Mouse (Mus musculus): ENCODE measurements around the gene Pnpla3. TPM values are rescaled to one million over a fixed set of nuclear protein-coding genes. Genes with fewer than 3 reads are reported as not detected.

Gene Pnpla3
- polyA plus RNA-seq (2016; fragmentation: Nextera tagmentation; extraction: Ambion mirVana) = 0.51 and 0.68 TPM in 2 replicates

DNA sequence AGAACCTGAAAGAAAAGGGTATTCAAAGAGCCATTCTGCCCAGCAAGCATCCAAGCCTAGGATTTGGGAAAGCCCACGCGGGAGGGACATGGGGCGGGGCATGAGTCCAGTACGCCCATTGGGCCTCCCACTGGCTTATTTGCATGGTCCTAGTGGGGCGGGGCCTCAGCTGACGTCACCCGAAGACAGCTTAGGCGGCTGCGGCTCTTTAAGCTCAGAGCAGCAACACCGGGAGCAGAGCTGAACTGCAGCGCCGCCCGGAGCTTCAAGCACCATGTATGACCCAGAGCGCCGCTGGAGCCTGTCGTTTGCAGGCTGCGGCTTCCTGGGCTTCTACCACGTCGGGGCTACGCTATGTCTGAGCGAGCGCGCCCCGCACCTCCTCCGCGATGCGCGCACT, at the start of gene Pnpla3:
Pnpla3 (plus strand) TSS at position 238 of the 400 bp plus-strand sequence.
- Histone ChIP-seq H3K4me1 (peaks cover 19% of the 10 kb centered on the region), H3K9me3 (no peaks in the 10 kb centered on the region), H3K27me3 (ENCODE audit: insufficient read depth, poor library complexity, severe bottlenecking) (peaks cover 18% of the 10 kb centered on the region; the same call in 1 of the 2 replicates), H3K36me3 (no peaks in the 10 kb centered on the region), H3K4me3 (peak within 1 kb of the TSS; percentile 65), H3K27ac (peak within 1 kb of the TSS; percentile 48; the same call in 1 of the 2 replicates)
- under 1% methylated on average over 28 of the region's 28 CpGs for WGBS
- DNase-seq (ENCODE audit: low spot score) = peak; percentile 98

DNA sequence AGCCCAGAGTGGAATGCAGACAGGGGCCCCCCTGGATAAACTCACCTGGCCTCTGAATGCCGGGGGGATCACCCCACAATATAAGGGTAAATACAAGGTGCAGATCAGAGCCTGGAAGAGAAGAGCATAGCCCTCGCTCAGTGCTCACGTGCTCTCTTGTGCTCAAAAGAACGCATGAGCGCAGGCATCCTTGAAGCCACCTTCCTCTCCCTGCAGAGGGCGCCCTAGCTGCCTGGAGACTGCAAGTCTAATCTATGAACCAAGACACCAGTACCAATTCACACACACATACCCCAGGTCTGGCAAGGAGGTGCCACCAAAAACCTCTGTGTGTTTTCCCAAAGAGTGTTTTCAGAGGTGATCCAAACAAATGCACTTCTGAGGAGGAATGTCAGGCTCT, 47.0 kb upstream of the Pnpla3 start:
- 27% methylated on average over 6 of the region's 6 CpGs for WGBS
- peaks cover 19% of the 10 kb centered on the region; the same call in 1 of the 2 replicates for H3K27me3 ChIP-seq (ENCODE audit: insufficient read depth, poor library complexity, severe bottlenecking)
- no peak for DNase-seq (ENCODE audit: low spot score)
- H3K27ac ChIP-seq = no peak overlapping the region
- H3K4me1 ChIP-seq = no peaks in the 10 kb centered on the region
- no peaks in the 10 kb centered on the region for H3K9me3 ChIP-seq
- H3K4me3 ChIP-seq = no peak overlapping the region
- H3K36me3 ChIP-seq = no peaks in the 10 kb centered on the region

DNA sequence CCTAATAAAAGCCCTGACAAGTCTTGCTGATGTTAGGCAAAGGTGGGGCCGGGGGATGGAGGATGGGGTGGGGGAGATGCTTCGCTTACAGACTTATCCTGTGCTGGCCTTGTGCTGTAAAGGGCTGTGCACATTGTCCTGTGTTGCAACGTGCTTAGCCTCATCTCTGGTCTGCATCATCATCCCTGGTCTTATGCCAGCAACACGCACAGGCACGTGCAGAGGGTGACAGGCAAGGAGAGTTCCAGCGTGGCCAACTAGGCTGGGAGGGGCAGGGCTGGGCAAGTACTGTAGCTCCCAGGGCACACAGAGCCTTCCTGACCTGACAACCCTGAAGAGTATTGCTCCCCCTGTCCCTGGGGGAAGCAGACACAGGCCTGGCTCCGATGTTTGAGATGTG, 46.6 kb upstream of the Pnpla3 start:
- WGBS = 73% methylated on average over 7 of the region's 7 CpGs
- no peaks in the 10 kb centered on the region for H3K4me1 ChIP-seq
- H3K4me3 ChIP-seq = no peak overlapping the region
- no peak for DNase-seq (ENCODE audit: low spot score)
- H3K27me3 ChIP-seq (ENCODE audit: insufficient read depth, poor library complexity, severe bottlenecking) = peaks cover 19% of the 10 kb centered on the region; the same call in 1 of the 2 replicates
- no peaks in the 10 kb centered on the region for H3K9me3 ChIP-seq
- H3K36me3 ChIP-seq = no peaks in the 10 kb centered on the region
- H3K27ac ChIP-seq = no peak overlapping the region

DNA sequence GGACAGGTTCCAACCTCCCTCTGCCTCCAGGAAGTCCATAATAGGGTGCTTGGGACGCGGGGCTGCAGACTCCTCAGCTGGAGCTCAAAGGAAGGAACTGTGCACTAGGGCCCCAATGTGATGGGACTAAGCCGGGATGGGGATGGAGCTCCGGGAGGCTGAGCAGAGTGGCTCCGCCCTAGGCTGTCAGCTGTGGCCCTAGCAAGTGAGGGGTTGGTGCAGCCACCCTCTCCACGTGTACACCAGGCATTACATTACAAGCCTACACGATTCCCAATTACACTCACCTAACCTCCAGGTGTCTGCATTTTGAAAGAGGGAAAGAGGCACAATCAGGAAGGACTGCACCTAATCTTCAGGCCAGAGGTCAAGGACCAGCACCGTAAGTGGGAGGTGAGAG, 44.6 kb upstream of the Pnpla3 start, which contains the start of gene Pnpla5:
Pnpla5 (minus strand) TSS at position 101 of the 400 bp plus-strand sequence.
- no peaks in the 10 kb centered on the region for H3K4me1 ChIP-seq
- no peak within 1 kb of the TSS for H3K4me3 ChIP-seq
- peaks cover 26% of the 10 kb centered on the region; the same call in 1 of the 2 replicates for H3K27me3 ChIP-seq (ENCODE audit: insufficient read depth, poor library complexity, severe bottlenecking)
- WGBS = 62% methylated on average over 8 of the region's 8 CpGs
- H3K9me3 ChIP-seq = no peaks in the 10 kb centered on the region
- H3K27ac ChIP-seq = no peak within 1 kb of the TSS
- H3K36me3 ChIP-seq = no peaks in the 10 kb centered on the region
- DNase-seq (ENCODE audit: low spot score) = no peak

DNA sequence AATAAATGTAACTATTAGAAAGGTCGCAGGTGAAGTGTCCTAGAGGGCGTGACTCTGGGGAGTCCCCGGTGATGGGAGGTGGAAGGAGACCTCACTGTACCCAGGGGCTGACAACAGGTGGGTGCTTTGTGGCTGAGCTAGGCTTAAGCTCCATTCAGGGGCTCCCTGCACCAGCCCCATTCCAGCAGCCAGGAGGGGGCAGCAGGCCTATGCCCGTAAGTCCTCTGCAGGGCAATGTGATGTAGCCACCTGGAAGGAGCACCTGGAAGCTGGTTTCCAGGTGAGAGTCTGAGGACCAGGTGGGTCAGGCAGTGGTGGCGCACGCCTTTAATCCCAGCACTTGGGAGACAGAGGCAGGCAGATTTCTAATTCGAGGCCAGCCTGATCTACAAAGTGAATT, 43.6 kb upstream of the Pnpla3 start:
- Histone ChIP-seq H3K27me3 (ENCODE audit: insufficient read depth, poor library complexity, severe bottlenecking) (peaks cover 29% of the 10 kb centered on the region; the same call in 1 of the 2 replicates), H3K27ac (no peak overlapping the region), H3K4me1 (no peaks in the 10 kb centered on the region), H3K36me3 (no peaks in the 10 kb centered on the region), H3K4me3 (no peak overlapping the region), H3K9me3 (no peaks in the 10 kb centered on the region)
- WGBS = 55% methylated on average over 7 of the region's 7 CpGs
- no peak for DNase-seq (ENCODE audit: low spot score)

DNA sequence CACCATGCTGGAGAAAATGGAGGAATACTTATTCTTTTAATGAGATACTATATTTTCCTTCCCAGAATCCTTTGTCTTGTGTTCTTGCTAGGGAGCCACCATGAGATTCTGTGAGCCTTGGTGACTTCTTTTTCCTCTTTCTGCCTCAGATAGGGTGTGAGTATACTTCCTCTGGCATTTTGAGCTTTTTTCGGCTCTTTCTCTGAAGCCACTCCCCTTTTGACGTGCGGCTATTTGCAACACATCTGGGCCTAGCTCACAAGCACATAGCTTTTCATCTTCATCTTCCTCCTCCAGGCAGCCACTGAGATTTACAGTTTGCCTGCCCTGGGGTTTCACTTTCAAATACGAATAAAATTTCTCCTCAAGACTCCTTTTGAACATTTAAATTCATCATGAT, 41.2 kb upstream of the Pnpla3 start:
- Histone ChIP-seq H3K27me3 (ENCODE audit: insufficient read depth, poor library complexity, severe bottlenecking) (peaks cover 20% of the 10 kb centered on the region; the same call in 1 of the 2 replicates), H3K27ac (no peak overlapping the region), H3K4me1 (0 out of 2 replicates have a peak, but pooled peaks cover 4% of the 10 kb centered on the region), H3K4me3 (no peak overlapping the region), H3K36me3 (no peaks in the 10 kb centered on the region), H3K9me3 (no peaks in the 10 kb centered on the region)
- no peak for DNase-seq (ENCODE audit: low spot score)
- 62% methylated on average over 4 of the region's 4 CpGs for WGBS

DNA sequence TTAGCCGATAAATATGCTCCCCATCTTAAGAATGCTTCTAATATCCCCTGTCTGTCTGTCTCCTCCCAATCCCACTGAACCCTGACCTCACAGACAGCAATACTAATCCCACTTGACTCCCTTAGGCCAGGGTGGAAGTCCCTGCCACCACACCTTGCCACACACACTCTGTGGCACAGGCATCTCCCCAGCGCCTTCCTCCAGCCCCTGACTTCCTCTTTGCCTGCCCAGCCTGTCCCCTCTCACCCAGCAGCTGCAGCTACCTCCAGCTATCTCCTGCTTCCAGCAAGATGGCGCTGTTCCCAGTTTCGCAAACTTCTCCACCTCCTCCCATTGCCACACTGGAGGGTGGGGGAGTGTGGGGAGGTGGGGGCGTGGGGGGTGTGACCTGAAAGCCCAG, 40.8 kb upstream of the Pnpla3 start:
- H3K4me1 ChIP-seq = 0 out of 2 replicates have a peak, but pooled peaks cover 7% of the 10 kb centered on the region
- no peak overlapping the region for H3K27ac ChIP-seq
- H3K27me3 ChIP-seq (ENCODE audit: insufficient read depth, poor library complexity, severe bottlenecking) = peaks cover 20% of the 10 kb centered on the region; the same call in 1 of the 2 replicates
- H3K4me3 ChIP-seq = no peak overlapping the region
- DNase-seq (ENCODE audit: low spot score) = no peak
- no peaks in the 10 kb centered on the region for H3K9me3 ChIP-seq
- H3K36me3 ChIP-seq = no peaks in the 10 kb centered on the region
- 31% methylated on average over 5 of the region's 5 CpGs for WGBS

DNA sequence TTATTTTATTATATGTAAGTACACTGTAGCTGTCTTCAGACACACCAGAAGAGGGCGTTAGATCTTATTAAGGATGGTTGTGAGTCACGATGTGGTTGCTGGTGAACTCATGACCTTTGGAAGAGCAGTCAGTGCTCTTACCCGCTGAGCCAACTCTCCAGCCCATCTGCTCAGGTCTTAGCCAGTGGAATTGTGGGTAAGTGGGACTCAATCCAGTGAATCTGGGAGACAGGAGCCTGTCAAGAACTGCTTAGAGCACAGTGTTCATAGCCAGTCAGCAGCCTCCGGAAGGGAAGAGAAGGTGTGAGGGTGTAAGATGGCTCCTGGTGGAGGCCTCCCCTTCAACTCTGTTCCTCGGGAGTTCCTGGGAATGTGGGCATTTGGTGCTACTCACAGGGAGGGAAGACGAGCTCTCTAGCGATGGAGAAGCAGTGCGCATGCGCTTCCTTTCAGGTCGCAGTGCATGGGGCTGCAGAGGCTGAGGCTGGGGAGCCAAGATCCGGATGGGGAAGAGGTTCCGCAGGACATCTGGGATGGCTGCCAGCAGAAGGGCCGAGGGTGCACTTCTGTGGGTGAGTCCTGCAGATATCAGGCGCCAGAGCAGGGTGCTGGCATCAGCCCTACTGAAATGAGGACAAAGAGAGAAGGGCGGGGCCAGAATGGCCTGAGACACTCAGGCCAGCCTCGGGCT, 36.4 kb upstream of the Pnpla3 start:
- no peak for DNase-seq (ENCODE audit: low spot score)
- Histone ChIP-seq H3K4me1 (0 out of 2 replicates have a peak, but pooled peaks cover 15% of the 10 kb centered on the region), H3K27me3 (ENCODE audit: insufficient read depth, poor library complexity, severe bottlenecking) (peaks cover 15% of the 10 kb centered on the region; the same call in 1 of the 2 replicates), H3K36me3 (no peaks in the 10 kb centered on the region), H3K27ac (no peak overlapping the region), H3K4me3 (no peak overlapping the region), H3K9me3 (no peaks in the 10 kb centered on the region)
- 48% methylated on average over 16 of the region's 16 CpGs for WGBS

DNA sequence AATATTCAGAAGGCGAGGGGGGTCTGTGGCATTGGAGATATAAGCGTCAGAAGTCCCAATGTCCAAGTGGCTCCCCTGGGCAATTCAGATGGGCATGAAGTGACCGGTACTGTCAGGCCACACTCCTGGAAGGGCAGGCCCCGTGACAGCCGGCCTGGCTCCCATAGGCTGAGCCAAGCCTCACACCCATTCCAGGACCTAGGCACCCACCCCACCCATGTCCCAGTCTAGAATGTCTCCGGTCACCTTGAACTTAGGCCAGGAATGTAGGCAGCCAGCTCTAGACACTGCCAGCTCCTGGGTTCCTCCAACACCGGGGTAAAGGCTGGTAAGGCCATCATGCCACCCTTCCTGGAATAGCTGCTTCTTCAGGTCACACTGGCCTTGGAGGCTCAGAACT, 35.7 kb upstream of the Pnpla3 start:
- Histone ChIP-seq H3K27me3 (ENCODE audit: insufficient read depth, poor library complexity, severe bottlenecking) (peaks cover 13% of the 10 kb centered on the region; the same call in 1 of the 2 replicates), H3K27ac (no peak overlapping the region), H3K4me3 (no peak overlapping the region), H3K36me3 (no peaks in the 10 kb centered on the region), H3K9me3 (no peaks in the 10 kb centered on the region), H3K4me1 (peaks cover 20% of the 10 kb centered on the region)
- 89% methylated on average over 7 of the region's 7 CpGs for WGBS
- no peak for DNase-seq (ENCODE audit: low spot score)

DNA sequence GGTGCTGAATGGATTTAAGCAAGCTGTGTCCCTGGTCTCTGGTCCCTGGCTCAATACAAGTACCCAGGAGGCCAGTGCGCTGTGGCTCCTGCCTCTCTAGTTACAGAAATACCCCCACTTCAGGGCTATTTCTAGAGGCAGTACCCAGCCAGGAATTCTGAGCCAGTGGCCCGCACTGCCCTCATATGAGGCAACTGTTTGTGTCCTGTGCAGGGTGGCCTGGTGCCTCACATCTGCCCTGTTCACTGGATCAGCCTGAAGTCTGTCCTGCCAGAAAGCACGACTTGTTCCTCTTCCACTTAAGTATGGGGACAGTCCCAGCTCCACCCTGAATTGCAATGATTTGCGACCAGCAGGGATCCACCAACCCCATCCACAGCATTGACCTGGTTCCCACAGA, 34.2 kb upstream of the Pnpla3 start:
- 47% methylated on average over 4 of the region's 4 CpGs for WGBS
- Histone ChIP-seq H3K27ac (no peak overlapping the region), H3K4me3 (no peak overlapping the region)

DNA sequence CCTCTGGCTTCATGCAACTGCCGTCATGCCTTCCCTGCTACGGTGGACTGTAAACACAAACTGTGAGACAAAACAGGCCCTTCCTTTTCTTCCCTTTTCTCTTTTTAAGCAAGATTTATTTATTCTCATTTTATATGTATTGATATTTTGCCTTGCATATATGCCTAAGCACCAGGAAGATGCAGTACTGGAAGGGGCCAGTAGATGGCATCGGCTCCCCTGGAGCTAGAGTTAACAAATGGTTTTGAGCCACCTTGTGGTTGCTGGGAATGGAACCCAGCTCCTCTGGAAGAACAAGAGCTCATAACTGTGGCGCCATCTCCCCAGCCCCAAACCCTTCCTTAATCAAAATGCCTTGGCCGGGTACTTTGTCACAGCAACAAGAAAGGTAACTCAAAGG, 32.2 kb upstream of the Pnpla3 start:
- Histone ChIP-seq H3K4me3 (no peak overlapping the region), H3K27me3 (ENCODE audit: insufficient read depth, poor library complexity, severe bottlenecking) (0 out of 2 replicates have a peak, but pooled peaks cover 5% of the 10 kb centered on the region), H3K9me3 (no peaks in the 10 kb centered on the region), H3K27ac (no peak overlapping the region), H3K4me1 (peaks cover 24% of the 10 kb centered on the region), H3K36me3 (no peaks in the 10 kb centered on the region)
- 80% methylated on average over 5 of the region's 5 CpGs for WGBS
- no peak for DNase-seq (ENCODE audit: low spot score)

More for the DNA sequence above, 34.2 kb upstream of the Pnpla3 start:
- Histone ChIP-seq H3K9me3 (no peaks in the 10 kb centered on the region), H3K36me3 (no peaks in the 10 kb centered on the region), H3K27me3 (ENCODE audit: insufficient read depth, poor library complexity, severe bottlenecking) (peaks cover 5% of the 10 kb centered on the region; the same call in 1 of the 2 replicates), H3K4me1 (peaks cover 23% of the 10 kb centered on the region)
- no peak for DNase-seq (ENCODE audit: low spot score)

DNA sequence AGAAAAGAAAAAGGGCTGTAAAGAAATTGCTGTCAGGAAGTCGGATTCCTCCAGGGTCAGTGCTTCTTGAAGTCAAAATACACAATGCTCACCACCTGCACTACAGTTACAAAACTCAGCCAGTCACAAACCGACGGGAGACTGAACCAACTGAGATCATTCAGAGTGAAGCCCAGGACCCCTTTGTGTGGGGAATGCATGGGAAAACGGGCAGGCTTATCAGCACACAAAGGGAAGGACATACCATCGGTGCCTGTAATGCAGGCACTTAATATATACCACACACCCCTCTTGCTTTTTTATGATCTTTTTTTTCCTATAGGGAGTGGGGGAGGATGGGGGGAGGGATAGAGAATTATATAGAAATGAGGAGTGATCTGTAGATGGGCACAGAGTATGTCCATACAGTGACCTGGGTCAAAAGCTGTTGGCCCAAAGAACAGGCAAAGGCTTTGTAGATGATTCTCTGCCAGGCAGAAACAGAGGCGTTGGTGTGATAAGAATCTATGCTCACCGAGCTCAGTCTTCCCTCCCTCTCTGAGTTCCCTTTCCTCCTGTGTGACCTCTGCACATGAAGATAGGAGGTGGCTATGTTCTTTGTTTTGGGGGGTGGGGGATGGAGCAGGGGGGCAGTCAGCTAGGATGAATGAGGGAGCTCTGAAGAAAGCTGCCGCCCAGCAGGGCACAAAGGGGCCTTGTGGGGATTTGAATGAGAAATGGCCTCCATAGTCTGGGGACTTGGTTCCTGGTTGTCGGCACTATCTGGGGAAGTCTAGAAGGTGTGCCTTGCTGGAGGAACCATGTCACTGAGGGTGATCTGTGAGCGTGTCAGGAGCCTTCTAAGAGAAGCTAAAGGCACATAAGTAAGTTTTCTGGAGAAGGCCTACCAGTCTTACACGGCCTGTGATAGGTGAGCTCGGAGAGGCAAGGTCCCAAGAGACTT, 30.9 kb upstream of the Pnpla3 start:
- 0 out of 2 replicates have a peak, but pooled peaks cover 5% of the 10 kb centered on the region for H3K27me3 ChIP-seq (ENCODE audit: insufficient read depth, poor library complexity, severe bottlenecking)
- H3K9me3 ChIP-seq = no peaks in the 10 kb centered on the region
- no peak overlapping the region for H3K4me3 ChIP-seq
- 36% methylated on average over 12 of the region's 12 CpGs for WGBS
- peaks cover 24% of the 10 kb centered on the region for H3K4me1 ChIP-seq
- H3K36me3 ChIP-seq = no peaks in the 10 kb centered on the region
- H3K27ac ChIP-seq = no peak overlapping the region
- no peak for DNase-seq (ENCODE audit: low spot score)
